Mouse (Mus musculus): ENCODE data around the gene Trpc7. TPM values are rescaled to one million over a fixed set of nuclear protein-coding genes. Genes with fewer than 3 reads are reported as not detected.
A peak's percentile ranks its signal among the peaks of the same experiment; 100 is the strongest.

Trpc7 gene
- polyA plus RNA-seq, 1 experiment from 2014 or later = 4.9 TPM

DNA sequence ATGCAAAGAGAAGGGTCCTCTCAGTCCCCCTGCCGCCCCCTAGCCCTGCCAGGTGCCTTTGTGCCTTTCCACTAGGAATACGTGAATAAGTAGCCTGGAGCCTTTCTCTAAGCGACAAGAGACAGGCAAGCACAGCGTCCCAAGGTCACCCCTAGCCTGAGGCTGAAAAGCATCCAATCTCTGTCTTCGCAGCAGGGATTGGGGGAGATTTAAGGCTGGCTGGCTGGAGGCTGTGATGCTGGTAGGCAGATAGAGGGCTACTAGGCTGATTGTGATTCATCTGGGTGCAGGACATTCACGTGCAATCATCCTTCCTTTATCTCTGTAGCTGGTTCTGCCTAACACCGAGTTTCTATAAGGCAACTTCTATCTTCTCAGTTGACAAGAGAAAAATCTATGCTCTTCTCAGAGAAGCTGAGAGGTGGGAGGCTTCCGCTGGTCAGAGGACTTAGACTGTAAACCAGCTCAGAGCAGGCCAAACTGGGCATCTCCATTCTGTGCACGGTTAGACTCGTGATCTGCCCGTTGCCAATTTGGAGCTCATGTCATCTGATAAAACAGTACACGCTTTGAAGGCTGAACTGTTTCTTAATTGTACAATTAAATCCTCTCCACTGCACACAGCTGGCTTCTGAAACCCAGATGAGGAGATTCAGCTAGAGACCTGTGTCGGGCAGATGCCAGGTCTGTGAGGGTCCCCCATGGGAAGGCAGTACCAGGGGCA, 114.9 kb downstream of the Trpc7 start:
- WGBS = 41% methylated on average over 13 of the region's 13 CpGs
- Histone ChIP-seq H3K4me3 (ENCODE audit: low read depth, low read length) (no peak overlapping the region), H3K36me3 (ENCODE audit: control insufficient read depth, insufficient read depth, low read length) (no peaks in the 10 kb centered on the region), H3K9ac (replicated peaks; ENCODE audit: low read depth, low read length) (no peak overlapping the region), H3K27me3 (ENCODE audit: control insufficient read depth, insufficient read depth, low read length) (no peaks in the 10 kb centered on the region), H3K4me2 (ENCODE audit: low read depth, low read length) (no peak overlapping the region), H3K9me3 (ENCODE audit: control insufficient read depth, low read length) (no peaks in the 10 kb centered on the region), H3K4me1 (ENCODE audit: control insufficient read depth, insufficient read depth, low read length) (peaks cover 10% of the 10 kb centered on the region; the same call in 1 of the 2 replicates), H3K27ac (ENCODE audit: low read depth, low read length) (peak overlapping the region; percentile 66; the same call in 1 of the 2 replicates)
- 0 out of 2 replicates have a peak, but pooled peaks have one; percentile 30 for ATAC-seq (ENCODE audit: low read depth)

DNA sequence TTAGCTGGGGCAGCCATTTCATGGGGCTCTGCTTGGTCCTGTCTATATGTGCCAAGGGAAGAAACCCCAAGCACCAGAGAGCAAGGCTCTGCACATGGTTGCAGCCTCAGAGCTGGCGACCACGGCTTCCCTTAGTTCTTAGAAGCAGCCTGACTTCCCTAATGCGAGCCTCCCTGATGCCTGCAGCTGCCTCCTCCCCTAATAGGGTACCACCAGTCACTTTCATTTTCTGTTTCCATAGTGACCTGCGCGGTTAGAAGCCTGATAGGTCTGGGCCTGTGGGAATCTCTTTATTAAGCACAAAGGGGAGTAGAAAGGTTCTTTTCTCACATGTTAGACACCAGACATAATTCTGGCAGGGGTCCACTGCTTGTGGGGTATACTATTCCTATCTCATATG, 121.5 kb downstream of the Trpc7 start:
- Histone ChIP-seq H3K36me3 (ENCODE audit: control insufficient read depth, insufficient read depth, low read length) (no peaks in the 10 kb centered on the region), H3K4me2 (ENCODE audit: low read depth, low read length) (no peak overlapping the region), H3K27ac (ENCODE audit: low read depth, low read length) (peak overlapping the region; percentile 68), H3K4me3 (ENCODE audit: low read depth, low read length) (no peak overlapping the region), H3K4me1 (ENCODE audit: control insufficient read depth, insufficient read depth, low read length) (peaks cover 9% of the 10 kb centered on the region), H3K27me3 (ENCODE audit: control insufficient read depth, insufficient read depth, low read length) (no peaks in the 10 kb centered on the region), H3K9ac (replicated peaks; ENCODE audit: low read depth, low read length) (no peak overlapping the region), H3K9me3 (ENCODE audit: control insufficient read depth, low read length) (no peaks in the 10 kb centered on the region)
- 21% methylated on average over 5 of the region's 5 CpGs for WGBS
- peak; percentile 64; the same call in 1 of the 2 replicates for ATAC-seq (ENCODE audit: low read depth)

DNA sequence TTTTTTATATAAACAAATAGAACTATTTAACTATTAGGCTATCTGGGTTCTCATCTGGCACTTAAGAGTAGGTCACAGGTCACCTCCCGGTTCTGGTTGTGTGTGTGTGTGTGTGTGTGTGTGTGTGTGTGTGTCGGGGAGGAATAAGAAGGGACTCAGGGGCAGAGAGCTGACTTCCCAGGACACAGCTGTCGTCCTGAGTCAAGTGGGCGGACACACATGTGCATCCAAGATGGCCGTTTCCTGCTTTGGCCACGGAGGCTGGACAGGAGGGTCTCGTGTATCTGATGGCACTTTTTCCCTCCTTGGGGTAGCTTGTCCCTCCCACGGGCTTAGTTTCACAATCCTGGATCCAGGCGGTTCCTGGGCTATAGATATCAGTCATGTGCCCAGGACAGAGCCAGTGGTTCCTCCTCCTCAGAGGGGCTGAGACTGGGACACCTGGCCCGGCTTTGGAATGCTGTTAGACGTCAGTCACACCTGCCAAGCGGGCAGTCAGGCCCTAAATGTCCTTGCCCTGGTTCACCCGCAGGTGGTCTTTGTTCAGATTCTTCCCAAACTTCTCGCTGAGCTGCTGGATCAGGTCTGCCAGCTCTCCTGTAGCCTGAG, 122.4 kb downstream of the Trpc7 start:
- H3K36me3 ChIP-seq (ENCODE audit: control insufficient read depth, insufficient read depth, low read length) = no peaks in the 10 kb centered on the region
- H3K9ac ChIP-seq (replicated peaks; ENCODE audit: low read depth, low read length) = no peak overlapping the region
- no peak overlapping the region for H3K4me3 ChIP-seq (ENCODE audit: low read depth, low read length)
- WGBS = 60% methylated on average over 14 of the region's 14 CpGs
- peaks cover 9% of the 10 kb centered on the region for H3K4me1 ChIP-seq (ENCODE audit: control insufficient read depth, insufficient read depth, low read length)
- H3K9me3 ChIP-seq (ENCODE audit: control insufficient read depth, low read length) = no peaks in the 10 kb centered on the region
- no peak overlapping the region for H3K27ac ChIP-seq (ENCODE audit: low read depth, low read length)
- no peak for ATAC-seq (ENCODE audit: low read depth)
- H3K27me3 ChIP-seq (ENCODE audit: control insufficient read depth, insufficient read depth, low read length) = no peaks in the 10 kb centered on the region
- H3K4me2 ChIP-seq (ENCODE audit: low read depth, low read length) = no peak overlapping the region

DNA sequence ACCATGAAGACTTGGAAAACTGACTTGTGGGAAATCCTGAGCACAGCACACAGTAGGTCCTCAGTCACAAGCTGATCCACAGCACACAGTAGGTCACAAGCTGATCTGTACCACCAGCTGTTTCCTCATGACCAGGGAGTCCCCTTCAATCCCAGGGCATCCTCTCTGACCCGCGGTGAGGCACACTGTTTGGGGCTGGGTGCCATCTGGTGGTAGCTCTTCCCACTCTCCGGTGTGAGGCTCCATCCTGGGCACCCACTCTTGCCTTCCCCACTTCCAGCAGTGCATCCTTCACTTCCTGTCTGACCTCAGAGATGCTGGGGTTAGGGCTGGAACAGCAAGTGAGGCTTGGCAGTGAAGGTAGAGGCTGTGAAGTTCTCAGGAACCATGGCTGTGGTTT, 123.2 kb downstream of the Trpc7 start:
- peaks cover 9% of the 10 kb centered on the region for H3K4me1 ChIP-seq (ENCODE audit: control insufficient read depth, insufficient read depth, low read length)
- H3K4me3 ChIP-seq (ENCODE audit: low read depth, low read length) = no peak overlapping the region
- no peaks in the 10 kb centered on the region for H3K27me3 ChIP-seq (ENCODE audit: control insufficient read depth, insufficient read depth, low read length)
- ATAC-seq (ENCODE audit: low read depth) = no peak
- H3K9me3 ChIP-seq (ENCODE audit: control insufficient read depth, low read length) = no peaks in the 10 kb centered on the region
- no peaks in the 10 kb centered on the region for H3K36me3 ChIP-seq (ENCODE audit: control insufficient read depth, insufficient read depth, low read length)
- no peak overlapping the region for H3K4me2 ChIP-seq (ENCODE audit: low read depth, low read length)
- WGBS = 51% methylated on average over 3 of the region's 3 CpGs
- no peak overlapping the region for H3K9ac ChIP-seq (replicated peaks; ENCODE audit: low read depth, low read length)
- H3K27ac ChIP-seq (ENCODE audit: low read depth, low read length) = no peak overlapping the region

DNA sequence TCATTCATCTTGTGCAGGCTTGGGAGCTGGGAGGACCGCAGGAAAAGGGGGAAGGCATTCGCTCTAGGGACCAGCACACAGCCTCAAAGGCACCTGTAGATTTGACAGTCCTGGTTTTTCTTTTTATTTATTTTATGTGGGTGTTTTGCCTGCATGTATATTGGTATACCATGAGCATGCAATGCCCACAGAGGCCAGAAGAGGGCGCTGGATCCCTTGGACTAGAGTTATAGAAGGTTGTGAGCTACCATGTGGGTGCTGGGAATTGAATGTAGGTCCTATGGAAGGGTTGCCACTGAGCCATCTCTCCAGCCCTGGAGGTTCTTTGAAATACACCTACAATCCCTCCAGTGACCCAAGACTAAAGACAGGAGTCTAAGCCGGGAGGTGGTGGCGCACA, 125.0 kb downstream of the Trpc7 start:
- H3K27ac ChIP-seq (ENCODE audit: low read depth, low read length) = peak overlapping the region; percentile 22; the same call in 1 of the 2 replicates
- peaks cover 12% of the 10 kb centered on the region for H3K4me1 ChIP-seq (ENCODE audit: control insufficient read depth, insufficient read depth, low read length)
- WGBS = 67% methylated on average over 5 of the region's 5 CpGs

DNA sequence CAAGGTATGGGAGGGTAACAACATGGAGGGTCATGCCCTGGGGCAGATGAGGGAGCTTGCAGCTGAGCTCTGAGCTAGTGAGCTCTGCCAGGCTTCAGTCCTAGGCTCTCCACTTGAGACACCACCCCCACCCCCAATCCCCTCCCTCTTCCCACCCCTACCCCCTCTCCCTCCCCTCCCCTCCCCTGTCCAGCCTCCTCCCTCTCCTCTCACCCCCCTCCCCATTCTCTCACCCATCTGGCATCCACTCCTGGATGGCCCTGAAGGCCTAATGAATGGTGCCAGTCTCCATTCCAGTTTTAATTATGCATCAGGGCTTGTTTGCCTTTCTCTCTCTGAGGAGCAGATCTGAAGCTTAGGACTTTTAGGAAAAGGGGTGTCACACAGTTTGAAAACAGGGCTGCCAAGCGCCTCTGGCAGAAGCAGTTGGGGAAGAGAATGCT, 125.6 kb downstream of the Trpc7 start:
- H3K27me3 ChIP-seq (ENCODE audit: control insufficient read depth, insufficient read depth, low read length) = no peaks in the 10 kb centered on the region
- peaks cover 14% of the 10 kb centered on the region for H3K4me1 ChIP-seq (ENCODE audit: control insufficient read depth, insufficient read depth, low read length)
- WGBS = 59% methylated on average over 1 of the region's 1 CpGs
- H3K36me3 ChIP-seq (ENCODE audit: control insufficient read depth, insufficient read depth, low read length) = no peaks in the 10 kb centered on the region
- no peak overlapping the region for H3K9ac ChIP-seq (replicated peaks; ENCODE audit: low read depth, low read length)
- peak overlapping the region; percentile 22; the same call in 1 of the 2 replicates for H3K27ac ChIP-seq (ENCODE audit: low read depth, low read length)
- H3K4me2 ChIP-seq (ENCODE audit: low read depth, low read length) = no peak overlapping the region
- no peaks in the 10 kb centered on the region for H3K9me3 ChIP-seq (ENCODE audit: control insufficient read depth, low read length)
- H3K4me3 ChIP-seq (ENCODE audit: low read depth, low read length) = no peak overlapping the region
- no peak for ATAC-seq (ENCODE audit: low read depth)

More for the DNA sequence above, 125.0 kb downstream of the Trpc7 start:
- no peak for ATAC-seq (ENCODE audit: low read depth)
- no peaks in the 10 kb centered on the region for H3K36me3 ChIP-seq (ENCODE audit: control insufficient read depth, insufficient read depth, low read length)
- H3K9me3 ChIP-seq (ENCODE audit: control insufficient read depth, low read length) = no peaks in the 10 kb centered on the region
- H3K9ac ChIP-seq (replicated peaks; ENCODE audit: low read depth, low read length) = no peak overlapping the region
- H3K27me3 ChIP-seq (ENCODE audit: control insufficient read depth, insufficient read depth, low read length) = no peaks in the 10 kb centered on the region
- no peak overlapping the region for H3K4me2 ChIP-seq (ENCODE audit: low read depth, low read length)
- no peak overlapping the region for H3K4me3 ChIP-seq (ENCODE audit: low read depth, low read length)

DNA sequence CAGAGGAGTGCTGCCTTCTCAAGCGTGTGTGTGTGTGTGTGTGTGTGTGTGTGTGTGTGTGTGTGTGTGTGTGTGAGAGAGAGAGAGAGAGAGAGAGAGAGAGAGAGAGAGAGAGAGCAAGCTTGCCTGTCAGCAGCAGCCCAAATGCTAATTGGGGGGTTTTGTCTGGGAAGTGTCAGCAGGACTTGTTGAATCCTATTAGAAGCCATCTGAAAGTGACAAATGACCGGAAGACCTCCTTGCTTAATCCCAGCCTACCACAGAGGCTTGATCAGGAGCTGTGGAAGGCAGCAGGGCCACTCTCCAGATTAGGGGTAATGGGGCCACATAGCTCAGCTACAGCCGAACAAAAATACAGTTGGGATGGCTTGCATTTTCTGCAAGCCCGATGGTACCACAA, 126.4 kb downstream of the Trpc7 start:
- 48% methylated on average over 4 of the region's 4 CpGs for WGBS
- Histone ChIP-seq H3K9ac (replicated peaks; ENCODE audit: low read depth, low read length) (no peak overlapping the region), H3K27me3 (ENCODE audit: control insufficient read depth, insufficient read depth, low read length) (no peaks in the 10 kb centered on the region), H3K4me2 (ENCODE audit: low read depth, low read length) (no peak overlapping the region), H3K36me3 (ENCODE audit: control insufficient read depth, insufficient read depth, low read length) (no peaks in the 10 kb centered on the region), H3K9me3 (ENCODE audit: control insufficient read depth, low read length) (no peaks in the 10 kb centered on the region), H3K27ac (ENCODE audit: low read depth, low read length) (no peak overlapping the region), H3K4me1 (ENCODE audit: control insufficient read depth, insufficient read depth, low read length) (peaks cover 10% of the 10 kb centered on the region), H3K4me3 (ENCODE audit: low read depth, low read length) (no peak overlapping the region)
- no peak for ATAC-seq (ENCODE audit: low read depth)

DNA sequence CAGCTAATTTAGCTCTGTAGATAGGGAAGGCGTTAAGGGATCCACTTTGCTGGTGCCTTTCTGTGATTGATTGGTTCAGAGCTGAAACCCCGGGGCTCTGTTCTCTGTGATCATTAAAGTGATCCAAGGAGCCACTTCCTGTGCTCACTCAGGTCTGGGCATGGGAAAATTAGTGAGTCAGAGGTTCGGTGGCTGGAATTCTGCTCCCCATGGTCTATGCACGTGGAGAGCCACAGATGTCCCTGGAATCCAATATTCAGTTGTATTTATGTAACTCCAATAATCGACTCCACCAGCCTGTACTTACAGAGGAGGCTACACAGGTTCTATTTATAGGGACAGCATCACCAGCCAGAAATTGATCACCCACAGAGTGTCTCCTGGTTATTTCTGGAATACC, 129.6 kb downstream of the Trpc7 start:
- Histone ChIP-seq H3K9ac (replicated peaks; ENCODE audit: low read depth, low read length) (no peak overlapping the region), H3K27me3 (ENCODE audit: control insufficient read depth, insufficient read depth, low read length) (no peaks in the 10 kb centered on the region), H3K4me2 (ENCODE audit: low read depth, low read length) (no peak overlapping the region), H3K9me3 (ENCODE audit: control insufficient read depth, low read length) (no peaks in the 10 kb centered on the region), H3K36me3 (ENCODE audit: control insufficient read depth, insufficient read depth, low read length) (no peaks in the 10 kb centered on the region), H3K4me1 (ENCODE audit: control insufficient read depth, insufficient read depth, low read length) (peaks cover 9% of the 10 kb centered on the region), H3K4me3 (ENCODE audit: low read depth, low read length) (no peak overlapping the region), H3K27ac (ENCODE audit: low read depth, low read length) (peak overlapping the region; percentile 28; the same call in 1 of the 2 replicates)
- 51% methylated on average over 5 of the region's 5 CpGs for WGBS
- no peak for ATAC-seq (ENCODE audit: low read depth)
